Mouse (Mus musculus) kidney, embryonic 15.5 days (tissue): ENCODE results near the gene Pamr1. TPM values are rescaled to one million over a fixed set of nuclear protein-coding genes. Genes with fewer than 3 reads are reported as not detected.

ENCODE experiments used
- ATAC-seq: fragments of 200-750 bp; cut with Nextera tagmentation; replicated peaks from 2 replicates; pipeline ENCODE4 v1.8.0; 2017; ENCODE audit warnings: moderate TSS enrichment; ENCODE audit not compliant: low FRiP score
- H3K27ac ChIP-seq: fragments of 300-500 bp; sonication (generic); 2 replicates; pipeline ENCODE4 v1.5.1; 2015; ENCODE audit warnings: mild to moderate bottlenecking, inconsistent platforms
- H3K27me3 ChIP-seq: fragments of 300-500 bp; sonication (generic); 2 replicates; pipeline ENCODE4 v1.6.1; 2015; ENCODE audit warnings: inconsistent platforms
- H3K36me3 ChIP-seq: fragments of 300-500 bp; sonication (generic); 2 replicates; pipeline ENCODE4 v1.6.1; 2015; ENCODE audit warnings: inconsistent platforms
- H3K4me1 ChIP-seq: fragments of 300-500 bp; sonication (generic); 2 replicates; pipeline ENCODE4 v1.6.1; 2015; ENCODE audit warnings: inconsistent platforms
- H3K4me2 ChIP-seq: fragments of 300-500 bp; sonication (generic); 2 replicates; pipeline ENCODE4 v1.6.1; 2015; ENCODE audit warnings: moderate library complexity, mild to moderate bottlenecking, inconsistent platforms
- H3K4me3 ChIP-seq: fragments of 300-500 bp; sonication (generic); replicated peaks from 2 replicates; pipeline ENCODE4 v1.5.1; 2015; ENCODE audit warnings: mild to moderate bottlenecking, inconsistent platforms
- H3K9ac ChIP-seq: fragments of 300-500 bp; sonication (generic); 2 replicates; pipeline ENCODE4 v1.6.1; 2015; ENCODE audit warnings: mild to moderate bottlenecking, inconsistent platforms
- H3K9me3 ChIP-seq: fragments of 300-500 bp; sonication (generic); replicated peaks from 2 replicates; pipeline ENCODE4 v1.6.1; 2016; ENCODE audit warnings: inconsistent platforms
- WGBS: fragments of 180-500 bp; shearing (Covaris S2); methylation state at CpG from one replicate; pipeline ENCODE4 v1.1.7; 2015; ENCODE audit warnings: mixed read lengths; 5-methylcytosine and 5-hydroxymethylcytosine counted together
- polyA plus RNA-seq: library from polyadenylated mRNA; unstranded; fragments of >200 nt; fragmentation: Nextera tagmentation; extraction: Ambion mirVana; gene quantifications from 2 replicates; pipeline ENCODE4 v1.2.1, GENCODE M21; 2015

Gene Pamr1
- polyA plus RNA-seq, 1 experiment from 2014 or later, result 27.9 TPM

- no peaks in the 10 kb centered on the region for H3K27me3 ChIP-seq
- no peak for ATAC-seq
- H3K9ac ChIP-seq, result no peak overlapping the region
- H3K36me3 ChIP-seq, result no peaks in the 10 kb centered on the region
- WGBS, result 82% methylated on average over 2 of the region's 2 CpGs
- no peak overlapping the region for H3K4me2 ChIP-seq
- no peak overlapping the region for H3K27ac ChIP-seq
- no peak overlapping the region for H3K4me3 ChIP-seq
- H3K4me1 ChIP-seq, result no peaks in the 10 kb centered on the region
- no peaks in the 10 kb centered on the region for H3K9me3 ChIP-seq
Measured at GRCm38 (mm10) chr2:102616637-102617036, 66.8 kb downstream of the Pamr1 start.

DNA sequence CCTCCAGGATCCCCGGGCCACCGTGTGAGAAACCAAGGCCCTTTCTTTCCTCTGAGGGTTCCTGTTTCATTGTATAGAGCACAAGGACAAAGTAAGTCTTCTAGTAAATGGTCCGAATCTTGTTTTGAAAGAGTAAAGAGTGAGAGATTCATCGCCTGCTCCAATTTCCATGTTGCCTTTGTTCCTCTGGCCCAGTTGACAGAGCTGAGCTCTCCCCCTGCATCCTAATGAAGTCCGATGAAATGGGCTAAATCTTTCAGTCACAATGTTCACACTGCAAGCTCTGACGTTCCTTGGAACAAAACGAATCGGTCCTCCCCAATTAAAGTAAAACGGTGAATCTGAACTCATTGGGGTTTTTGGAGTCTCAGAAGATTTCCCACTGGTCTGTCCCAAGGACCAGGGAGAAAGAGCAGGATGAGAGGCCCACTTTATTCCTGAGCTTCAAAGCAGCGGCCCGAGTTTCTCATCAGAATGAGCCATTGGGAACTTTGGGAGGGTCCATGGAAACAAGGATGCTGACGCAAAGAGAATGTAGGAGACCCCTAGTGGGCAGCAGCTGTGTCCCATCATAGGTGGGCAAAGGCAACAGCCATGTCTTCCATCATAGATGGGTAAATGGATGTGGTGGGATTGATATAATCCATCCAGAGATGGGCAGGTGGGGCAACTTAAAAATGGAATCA is 71.1 kb downstream of the Pamr1 start:
- H3K9me3 ChIP-seq, result no peaks in the 10 kb centered on the region

GRCm38 (mm10) chr2:102622176-102622575 is 72.4 kb downstream of the Pamr1 start:
- Histone ChIP-seq H3K36me3 (no peaks in the 10 kb centered on the region), H3K27me3 (no peaks in the 10 kb centered on the region), H3K9ac (no peak overlapping the region), H3K4me3 (no peak overlapping the region), H3K27ac (no peak overlapping the region), H3K4me1 (no peaks in the 10 kb centered on the region), H3K4me2 (no peak overlapping the region), H3K9me3 (no peaks in the 10 kb centered on the region)
- ATAC-seq, result no peak
- WGBS, result 83% methylated on average over 5 of the region's 5 CpGs

More for the DNA sequence above, 71.1 kb downstream of the Pamr1 start:
- no peaks in the 10 kb centered on the region for H3K4me1 ChIP-seq
- H3K27me3 ChIP-seq, result no peaks in the 10 kb centered on the region
- H3K9ac ChIP-seq, result no peak overlapping the region
- WGBS, result 62% methylated on average over 12 of the region's 12 CpGs
- no peak for ATAC-seq
- H3K4me3 ChIP-seq, result no peak overlapping the region
- H3K4me2 ChIP-seq, result no peak overlapping the region
- no peaks in the 10 kb centered on the region for H3K36me3 ChIP-seq
- H3K27ac ChIP-seq, result no peak overlapping the region

GRCm38 (mm10) chr2:102622943-102623342 is 73.1 kb downstream of the Pamr1 start:
- H3K4me3 ChIP-seq, result no peak overlapping the region
- no peaks in the 10 kb centered on the region for H3K27me3 ChIP-seq
- no peak overlapping the region for H3K27ac ChIP-seq
- H3K9me3 ChIP-seq, result no peaks in the 10 kb centered on the region
- H3K4me1 ChIP-seq, result no peaks in the 10 kb centered on the region
- no peak for ATAC-seq
- H3K9ac ChIP-seq, result no peak overlapping the region
- no peak overlapping the region for H3K4me2 ChIP-seq
- H3K36me3 ChIP-seq, result no peaks in the 10 kb centered on the region

GRCm38 (mm10) chr2:102624538-102624937 is 74.7 kb downstream of the Pamr1 start:
- no peaks in the 10 kb centered on the region for H3K4me1 ChIP-seq
- 88% methylated on average over 1 of the region's 1 CpGs for WGBS
- ATAC-seq, result no peak

GRCm38 (mm10) chr2:102632361-102632760 is 82.5 kb downstream of the Pamr1 start:
- Histone ChIP-seq H3K4me1 (no peaks in the 10 kb centered on the region), H3K27me3 (no peaks in the 10 kb centered on the region), H3K27ac (no peak overlapping the region), H3K4me3 (no peak overlapping the region), H3K36me3 (no peaks in the 10 kb centered on the region), H3K4me2 (no peak overlapping the region), H3K9ac (no peak overlapping the region), H3K9me3 (no peaks in the 10 kb centered on the region)
- WGBS, result 90% methylated on average over 4 of the region's 4 CpGs
- no peak for ATAC-seq

More at GRCm38 (mm10) chr2:102624538-102624937, 74.7 kb downstream of the Pamr1 start:
- H3K4me3 ChIP-seq, result no peak overlapping the region
- no peak overlapping the region for H3K9ac ChIP-seq
- no peaks in the 10 kb centered on the region for H3K27me3 ChIP-seq
- no peaks in the 10 kb centered on the region for H3K9me3 ChIP-seq
- H3K36me3 ChIP-seq, result no peaks in the 10 kb centered on the region
- H3K4me2 ChIP-seq, result no peak overlapping the region
- no peak overlapping the region for H3K27ac ChIP-seq

GRCm38 (mm10) chr2:102634010-102634409 is 84.2 kb downstream of the Pamr1 start:
- H3K9ac ChIP-seq, result no peak overlapping the region
- WGBS, result 96% methylated on average over 1 of the region's 1 CpGs
- no peaks in the 10 kb centered on the region for H3K4me1 ChIP-seq
- H3K9me3 ChIP-seq, result no peaks in the 10 kb centered on the region
- no peaks in the 10 kb centered on the region for H3K36me3 ChIP-seq
- no peak overlapping the region for H3K4me3 ChIP-seq
- no peak overlapping the region for H3K27ac ChIP-seq
- no peaks in the 10 kb centered on the region for H3K27me3 ChIP-seq
- H3K4me2 ChIP-seq, result no peak overlapping the region
- ATAC-seq, result no peak

DNA sequence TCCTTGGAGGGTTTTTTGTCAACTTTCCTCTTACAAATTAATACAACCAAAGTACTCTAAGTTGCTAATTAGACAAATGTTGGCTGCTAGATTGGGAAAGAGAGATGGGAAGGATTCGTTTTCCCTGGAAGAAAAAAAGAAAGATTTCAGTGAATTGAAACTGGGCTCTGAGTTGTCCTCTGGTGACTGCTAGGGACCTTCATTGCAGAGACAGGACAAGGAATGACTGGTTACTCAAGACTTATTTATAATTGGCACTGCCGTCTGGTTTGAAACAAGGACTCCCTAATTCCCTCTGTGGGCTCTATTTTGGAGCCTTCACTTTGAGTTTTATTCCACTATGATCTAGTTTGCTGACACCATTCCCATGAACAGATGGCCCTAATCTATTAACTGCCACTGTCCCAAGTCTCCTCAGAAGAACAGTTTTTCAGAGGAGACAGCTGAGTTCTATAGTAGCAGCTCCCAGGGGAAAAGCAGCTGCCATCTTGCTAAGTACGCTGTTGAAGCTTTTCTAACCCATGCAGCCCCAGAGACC is 85.8 kb downstream of the Pamr1 start:
- Histone ChIP-seq H3K4me2 (no peak overlapping the region), H3K27me3 (no peaks in the 10 kb centered on the region), H3K9ac (no peak overlapping the region), H3K27ac (no peak overlapping the region), H3K36me3 (no peaks in the 10 kb centered on the region), H3K4me3 (no peak overlapping the region), H3K9me3 (no peaks in the 10 kb centered on the region), H3K4me1 (no peaks in the 10 kb centered on the region)
- no peak for ATAC-seq
- WGBS, result 76% methylated on average over 3 of the region's 3 CpGs

DNA sequence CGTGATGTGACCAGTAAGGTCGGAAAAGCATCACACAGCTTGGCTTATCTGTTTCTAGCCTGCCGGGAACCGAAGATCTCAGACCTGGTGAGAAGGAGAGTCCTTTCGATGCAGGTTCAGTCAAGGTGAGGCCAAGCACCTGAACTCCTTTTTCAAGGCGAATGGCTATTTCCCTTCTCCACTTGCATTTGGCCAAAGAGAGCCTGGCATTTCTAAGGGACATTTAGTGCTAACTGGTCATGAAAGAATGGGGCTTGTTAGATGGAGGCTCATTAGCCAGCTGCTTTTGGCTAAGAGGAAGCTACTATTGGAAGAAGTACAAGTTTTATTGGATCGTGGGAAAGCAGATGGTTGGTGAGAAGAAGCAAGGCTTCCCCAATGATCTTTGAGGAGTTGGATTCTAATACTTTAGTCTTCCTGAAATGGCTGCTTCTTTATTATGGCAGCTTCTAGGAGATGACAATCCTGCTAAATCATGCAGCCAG is 86.3 kb downstream of the Pamr1 start:
- no peak for ATAC-seq
- H3K4me1 ChIP-seq, result no peaks in the 10 kb centered on the region
- no peaks in the 10 kb centered on the region for H3K27me3 ChIP-seq
- no peaks in the 10 kb centered on the region for H3K9me3 ChIP-seq
- no peak overlapping the region for H3K9ac ChIP-seq
- H3K27ac ChIP-seq, result no peak overlapping the region
- 91% methylated on average over 7 of the region's 7 CpGs for WGBS
- H3K4me3 ChIP-seq, result no peak overlapping the region
- H3K4me2 ChIP-seq, result no peak overlapping the region
- H3K36me3 ChIP-seq, result no peaks in the 10 kb centered on the region

DNA sequence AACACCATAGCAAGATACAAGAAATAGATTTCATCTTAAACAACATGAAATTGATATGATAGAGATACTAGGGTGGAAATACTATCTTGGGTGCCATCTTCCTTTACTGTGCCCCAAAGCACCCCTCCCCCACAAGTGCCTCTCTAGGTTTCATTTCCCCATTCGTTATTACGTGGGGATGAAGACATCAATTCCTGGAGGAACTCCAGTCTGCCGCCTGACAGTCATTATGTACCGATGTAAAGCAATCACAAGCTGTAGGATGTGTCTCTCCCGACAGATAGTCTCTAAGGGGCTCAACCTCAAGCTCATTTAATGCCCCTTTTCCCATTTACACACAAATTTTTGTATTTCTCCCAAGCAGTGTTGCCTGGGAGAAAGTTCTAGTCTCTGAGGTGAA is 88.3 kb downstream of the Pamr1 start:
- no peak overlapping the region for H3K4me2 ChIP-seq
- ATAC-seq, result no peak
- no peaks in the 10 kb centered on the region for H3K36me3 ChIP-seq
- H3K9ac ChIP-seq, result no peak overlapping the region
- no peak overlapping the region for H3K27ac ChIP-seq
- 53% methylated on average over 5 of the region's 5 CpGs for WGBS
- no peaks in the 10 kb centered on the region for H3K27me3 ChIP-seq
- no peaks in the 10 kb centered on the region for H3K4me1 ChIP-seq
- no peaks in the 10 kb centered on the region for H3K9me3 ChIP-seq
- no peak overlapping the region for H3K4me3 ChIP-seq

DNA sequence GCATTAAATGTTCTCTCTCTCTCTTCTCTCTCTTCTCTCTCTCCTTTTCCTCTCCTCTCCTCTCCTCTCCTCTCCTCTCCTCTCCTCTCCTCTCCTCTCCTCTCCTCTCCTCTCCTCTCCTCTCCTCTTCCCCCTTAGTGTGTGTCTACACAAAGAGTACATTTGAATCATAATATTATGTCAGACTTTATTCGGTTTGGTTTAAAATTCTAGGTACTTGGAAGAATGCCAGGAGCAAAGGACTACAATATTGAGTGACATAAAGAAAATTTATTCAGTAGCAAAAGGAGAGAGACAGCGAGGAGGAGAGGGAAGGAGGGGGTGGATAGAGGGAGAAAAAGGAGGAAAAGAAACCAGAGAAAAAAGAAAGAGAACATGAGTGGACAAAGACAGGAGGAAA is 88.9 kb downstream of the Pamr1 start:
- ATAC-seq, result no peak
- 47% methylated on average over 2 of the region's 2 CpGs for WGBS
- Histone ChIP-seq H3K27me3 (no peaks in the 10 kb centered on the region), H3K36me3 (no peaks in the 10 kb centered on the region), H3K27ac (no peak overlapping the region), H3K4me3 (no peak overlapping the region), H3K9me3 (no peaks in the 10 kb centered on the region), H3K4me1 (no peaks in the 10 kb centered on the region), H3K9ac (no peak overlapping the region), H3K4me2 (no peak overlapping the region)

DNA sequence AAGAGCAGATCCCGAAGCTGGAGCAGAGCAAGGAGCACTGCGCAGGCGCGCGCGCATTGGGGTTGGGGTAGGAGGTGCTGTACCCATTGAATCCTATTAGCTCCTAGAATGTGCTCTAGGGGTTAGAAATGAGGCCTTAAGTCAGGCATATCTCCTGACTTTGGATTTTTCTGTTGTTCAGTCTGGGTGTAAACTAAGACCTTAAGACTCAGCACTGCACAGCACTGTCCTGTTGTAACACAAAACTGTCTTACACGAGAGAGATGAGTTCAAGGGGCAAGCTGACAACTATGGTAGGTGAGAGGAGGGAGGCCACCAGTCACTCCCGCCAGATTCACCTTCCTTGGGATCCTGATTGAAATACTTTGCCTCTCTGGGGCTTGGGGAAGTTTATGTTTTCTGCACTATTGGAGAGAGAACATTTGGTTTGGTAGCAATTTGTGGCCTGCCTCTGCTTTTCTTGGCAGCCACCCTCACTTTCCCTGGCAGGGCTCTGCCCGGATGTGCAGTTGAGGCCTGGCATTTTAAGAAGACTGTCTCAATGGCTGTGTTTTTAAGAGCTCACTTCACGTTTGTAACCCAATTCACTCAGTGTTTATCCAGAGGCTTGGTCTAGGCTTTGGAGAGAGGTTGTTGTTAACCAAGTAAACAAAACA is 99.2 kb downstream of the Pamr1 start:
- no peaks in the 10 kb centered on the region for H3K27me3 ChIP-seq
- H3K36me3 ChIP-seq, result no peaks in the 10 kb centered on the region
- H3K4me1 ChIP-seq, result no peaks in the 10 kb centered on the region
- H3K27ac ChIP-seq, result no peak overlapping the region
- no peaks in the 10 kb centered on the region for H3K9me3 ChIP-seq
- no peak for ATAC-seq
- H3K4me3 ChIP-seq, result no peak overlapping the region
- no peak overlapping the region for H3K9ac ChIP-seq
- WGBS, result 71% methylated on average over 10 of the region's 10 CpGs
- H3K4me2 ChIP-seq, result no peak overlapping the region
